In the genomic region with DNA sequence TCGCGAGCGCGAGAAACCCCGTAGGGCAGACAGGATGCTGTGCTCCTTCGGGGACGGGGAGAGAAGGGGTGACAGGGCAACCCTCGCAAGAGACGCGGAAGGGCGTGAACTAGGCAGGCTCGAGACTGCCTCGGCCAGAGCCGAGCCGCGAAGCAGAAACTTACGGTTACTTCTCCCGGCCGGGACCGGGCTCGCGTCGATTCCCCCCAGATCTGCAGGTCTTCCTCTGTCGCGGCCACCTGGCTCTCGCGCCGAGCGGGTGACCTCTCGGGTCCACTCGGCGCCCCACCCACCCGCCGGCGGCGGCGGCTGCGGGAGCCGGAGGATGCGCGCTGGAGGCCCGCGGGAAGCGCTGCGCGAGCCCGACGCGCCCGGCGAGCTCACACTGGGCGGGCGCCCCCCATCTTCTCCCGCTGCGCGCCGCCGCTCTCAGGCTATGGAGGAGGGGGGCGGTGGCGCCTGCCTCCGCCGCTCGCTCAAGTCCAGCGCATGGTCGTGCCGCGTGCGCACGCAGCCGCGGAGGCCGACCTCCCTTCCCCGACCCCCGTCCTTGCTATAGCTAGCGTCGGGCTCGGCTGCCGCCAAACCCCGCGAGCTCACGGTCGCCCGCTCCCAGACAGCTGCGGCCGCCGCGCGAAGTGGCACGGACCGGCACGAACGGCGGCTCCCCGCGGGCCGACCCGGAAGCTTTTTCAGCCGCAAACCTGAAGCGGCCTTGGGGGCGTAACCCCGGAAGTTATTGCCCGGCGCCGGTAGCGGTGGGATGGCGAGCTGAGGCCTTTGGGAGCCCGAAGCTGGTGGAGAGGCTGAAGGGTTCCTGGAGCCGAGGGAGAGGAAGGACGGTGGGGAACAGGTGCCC, we compare ENCODE assay signal across 7 mouse cellular contexts. TPM values are rescaled to one million over a fixed set of nuclear protein-coding genes. Genes with fewer than 3 reads are reported as not detected.
A peak's percentile ranks its signal among the peaks of the same experiment; 100 is the strongest.
DNase-seq lines count a peak whose midpoint lies in the region; ATAC-seq lines count a peak whose summit lies in the region.

Gene Ankib1 (minus strand): TSS at position 493 of the 859 bp plus-strand sequence.
Gene Krit1 (plus strand): TSS at position 752 of the 859 bp plus-strand sequence.

- H3K27me3 ChIP-seq in embryonic facial prominence, embryonic 12.5 days, result no peaks in the 10 kb centered on the region
- H3K27me3 ChIP-seq in limb, embryonic 13.5 days, result no peaks in the 10 kb centered on the region
- H3K27me3 ChIP-seq in midbrain, embryonic 16.5 days (ENCODE audit: control insufficient read depth, insufficient read depth, low read depth, low read length), result no peaks in the 10 kb centered on the region

- no peaks in the 10 kb centered on the region for H3K36me3 ChIP-seq in embryonic facial prominence, embryonic 12.5 days
- H3K36me3 ChIP-seq in limb, embryonic 13.5 days, result peaks cover 3% of the 10 kb centered on the region; the same call in 1 of the 2 replicates
- no peaks in the 10 kb centered on the region for H3K36me3 ChIP-seq in midbrain, embryonic 16.5 days (ENCODE audit: control insufficient read depth, insufficient read depth, low read length)

- peak; percentile 92 for DNase-seq in adrenal gland, postnatal 25 days
- DNase-seq in heart, adult 18-20 months, result peak; percentile 93
- peak; percentile 82 to 89 for DNase-seq in kidney, adult 8-10 months
- peak; percentile 86 to 91 for DNase-seq in spleen, postnatal 10 days (ENCODE audit: low spot score in 2 of 2)

- H3K9ac ChIP-seq in embryonic facial prominence, embryonic 12.5 days, result peak within 1 kb of the TSS; percentile 77
- peak within 1 kb of the TSS; percentile 89 for H3K9ac ChIP-seq in limb, embryonic 13.5 days
- H3K9ac ChIP-seq in midbrain, embryonic 16.5 days (ENCODE audit: low read depth, low read length), result peak within 1 kb of the TSS; percentile 92

- WGBS in embryonic facial prominence, embryonic 12.5 days, result under 1% methylated on average over 76 of the region's 109 CpGs
- WGBS in limb, embryonic 13.5 days, result under 1% methylated on average over 99 of the region's 109 CpGs
- under 1% methylated on average over 82 of the region's 109 CpGs for WGBS in midbrain, embryonic 16.5 days

- ATAC-seq in embryonic facial prominence, embryonic 12.5 days (ENCODE audit: insufficient number of reproducible peaks, insufficient read depth, low FRiP score, low TSS enrichment), result peak; percentile 94
- ATAC-seq in limb, embryonic 13.5 days (ENCODE audit: low FRiP score, low read depth), result peak; percentile 96
- peak; percentile 96 for ATAC-seq in midbrain, embryonic 16.5 days

- peak within 1 kb of the TSS; percentile 93 for H3K4me3 ChIP-seq in embryonic facial prominence, embryonic 12.5 days
- H3K4me3 ChIP-seq in limb, embryonic 13.5 days, result peak within 1 kb of the TSS; percentile 84
- peak within 1 kb of the TSS; percentile 94 for H3K4me3 ChIP-seq in midbrain, embryonic 16.5 days (ENCODE audit: low read depth, low read length)

- peak within 1 kb of the TSS; percentile 88 for H3K27ac ChIP-seq in embryonic facial prominence, embryonic 12.5 days
- peak within 1 kb of the TSS; percentile 84 for H3K27ac ChIP-seq in limb, embryonic 13.5 days
- H3K27ac ChIP-seq in midbrain, embryonic 16.5 days (ENCODE audit: low read length), result peak within 1 kb of the TSS; percentile 89

- H3K9me3 ChIP-seq in embryonic facial prominence, embryonic 12.5 days, result no peaks in the 10 kb centered on the region
- H3K9me3 ChIP-seq in limb, embryonic 13.5 days, result no peaks in the 10 kb centered on the region
- H3K9me3 ChIP-seq in midbrain, embryonic 16.5 days (replicated peaks; ENCODE audit: control insufficient read depth, low read length, poor library complexity, severe bottlenecking), result no peaks in the 10 kb centered on the region

- peak within 1 kb of the TSS; percentile 76 for H3K4me2 ChIP-seq in embryonic facial prominence, embryonic 12.5 days (replicated peaks)
- H3K4me2 ChIP-seq in limb, embryonic 13.5 days (replicated peaks), result peak within 1 kb of the TSS; percentile 89
- peak within 1 kb of the TSS; percentile 93 for H3K4me2 ChIP-seq in midbrain, embryonic 16.5 days (ENCODE audit: low read length)

- peaks cover 9% of the 10 kb centered on the region; the same call in 1 of the 2 replicates for H3K4me1 ChIP-seq in embryonic facial prominence, embryonic 12.5 days
- peaks cover 17% of the 10 kb centered on the region for H3K4me1 ChIP-seq in limb, embryonic 13.5 days
- H3K4me1 ChIP-seq in midbrain, embryonic 16.5 days (ENCODE audit: control insufficient read depth, insufficient read depth, low read length), result peaks cover 24% of the 10 kb centered on the region

RNA-seq across cellular contexts. Expression of gene Ankib1, which starts in this region (rescaled TPM):
- total RNA-seq in adrenal gland, postnatal 25 days (2021), result 77.2 and 79.4 TPM in 2 replicates
- 16.2 and 19.1 TPM in 2 replicates for polyA plus RNA-seq in embryonic facial prominence, embryonic 12.5 days (2016; fragmentation: Nextera tagmentation; extraction: Ambion mirVana)
- 10 to 100 TPM; 22.6 to 27.3 TPM for total RNA-seq in heart, adult 18-20 months (2021)
- polyA plus RNA-seq in limb, embryonic 13.5 days (2015; fragmentation: Nextera tagmentation; extraction: Ambion mirVana), result 11.2 and 11.8 TPM in 2 replicates
- 16.0 and 18.0 TPM in 2 replicates for polyA plus RNA-seq in midbrain, embryonic 16.5 days (2015; fragmentation: Nextera tagmentation; extraction: Ambion mirVana)

RNA-seq across cellular contexts. Expression of gene Krit1, which starts in this region (rescaled TPM):
- total RNA-seq in adrenal gland, postnatal 25 days (2021), result 56.9 and 61.0 TPM in 2 replicates
- polyA plus RNA-seq in embryonic facial prominence, embryonic 12.5 days (2016; fragmentation: Nextera tagmentation; extraction: Ambion mirVana), result 67.0 and 68.9 TPM in 2 replicates
- total RNA-seq in heart, adult 18-20 months (2021), result 10 to 100 TPM; 25.0 to 31.7 TPM
- 55.4 and 58.5 TPM in 2 replicates for polyA plus RNA-seq in limb, embryonic 13.5 days (2015; fragmentation: Nextera tagmentation; extraction: Ambion mirVana)
- 56.6 and 59.8 TPM in 2 replicates for polyA plus RNA-seq in midbrain, embryonic 16.5 days (2015; fragmentation: Nextera tagmentation; extraction: Ambion mirVana)

Comparison
In these comparisons a context has a peak if more than half of its experiments do, and no peak if none do; other contexts are left out.
1. Peak in every context shown above with its lines: DNase-seq, ATAC-seq, H3K4me3 ChIP-seq and H3K27ac ChIP-seq.